Mouse (Mus musculus) ES-E14 (cell line): ENCODE results near the gene Zbtb8os. TPM values are rescaled to one million over a fixed set of nuclear protein-coding genes. Genes with fewer than 3 reads are reported as not detected.

Source experiments
- DNase-seq: peaks from one replicate; pipeline ENCODE4 v3.0.0-alpha.2; 2013; ENCODE audit warnings: low read depth, low spot score
- H3K27ac ChIP-seq: 2 replicates; pipeline ENCODE4 v1.5.1; 2012; ENCODE audit warnings: low read depth, mild to moderate bottlenecking, low read length, moderate library complexity, mixed read lengths; ENCODE audit not compliant: poor library complexity, insufficient read depth, severe bottlenecking
- H3K36me3 ChIP-seq: 2 replicates; pipeline ENCODE4 v1.6.1; 2012; ENCODE audit warnings: mild to moderate bottlenecking, low read length, moderate library complexity, mixed read lengths; ENCODE audit not compliant: control insufficient read depth, poor library complexity, insufficient read depth, severe bottlenecking
- H3K4me1 ChIP-seq, 2 experiments: fragments of 150-350 bp in 1 of 2; sonication (generic) in 1 of 2; 2 replicates each; pipeline ENCODE4 v1.6.1; 2012; ENCODE audit warnings: low read length in 2 of 2, mild to moderate bottlenecking in 1 of 2, mixed read lengths in 1 of 2; ENCODE audit not compliant: control insufficient read depth in 2 of 2, insufficient read depth in 2 of 2, poor library complexity in 1 of 2
- H3K4me3 ChIP-seq, 2 experiments: fragments of 150-350 bp in 1 of 2; sonication (generic) in 1 of 2; 2 replicates each; pipeline ENCODE4 v1.5.1; 2012; ENCODE audit warnings: low read length in 2 of 2, low read depth in 1 of 2, mild to moderate bottlenecking in 1 of 2, mixed read lengths in 1 of 2; ENCODE audit not compliant: insufficient read depth in 1 of 2, poor library complexity in 1 of 2, severe bottlenecking in 1 of 2
- H3K9ac ChIP-seq: 2 replicates; pipeline ENCODE4 v1.6.1; 2012; ENCODE audit warnings: low read depth, mild to moderate bottlenecking, low read length, mixed read lengths; ENCODE audit not compliant: poor library complexity, insufficient read depth, severe bottlenecking
- H3K9me3 ChIP-seq: fragments of 150-350 bp; sonication (generic); 2 replicates; pipeline ENCODE4 v1.6.1; 2012; ENCODE audit warnings: low read depth, mild to moderate bottlenecking, low read length; ENCODE audit not compliant: control insufficient read depth, insufficient read depth
- CHD2 ChIP-seq: IDR thresholded peaks from 2 replicates; pipeline ENCODE4 v1.6.1; 2014; ENCODE audit warnings: mild to moderate bottlenecking, low read depth, low read length, inconsistent platforms
- HCFC1 ChIP-seq: IDR thresholded peaks from 2 replicates; pipeline ENCODE4 v1.6.1; 2012; ENCODE audit warnings: low read length, inconsistent platforms, borderline replicate concordance; ENCODE audit not compliant: insufficient read depth
- MAFK ChIP-seq: IDR thresholded peaks from 2 replicates; pipeline ENCODE4 v1.6.1; 2014; ENCODE audit warnings: mild to moderate bottlenecking, low read depth, low read length, inconsistent platforms; ENCODE audit not compliant: insufficient read depth
- ZC3H11A ChIP-seq: IDR thresholded peaks from 2 replicates; pipeline ENCODE4 v1.6.1; 2012; ENCODE audit warnings: low read depth, mild to moderate bottlenecking, inconsistent platforms, low read length, borderline replicate concordance
- ZNF384 ChIP-seq: IDR thresholded peaks from 2 replicates; pipeline ENCODE4 v1.6.1; 2012; ENCODE audit warnings: low read depth, low read length, inconsistent platforms
- in situ Hi-C, 2 experiments: fragments of 600-800 bp; cut with MboI; formaldehyde crosslinking; loops; one replicate each; pipeline ENCODE4 v1.15.1; 2025; ENCODE audit warnings: low sequenced_read_pairs in 2 of 2, inconsistent platforms in 1 of 2; ENCODE audit not compliant: unreplicated experiment in 2 of 2
- total RNA-seq: library from RNA; depleted of rRNA; stranded (reverse); fragments of 300-350 nt; gene quantifications from 2 replicates; pipeline ENCODE4 v1.2.3, GENCODE M21; 2012; rRNA removed

Zbtb8os gene
- total RNA-seq: 41.4 and 59.9 TPM in 2 replicates

- H3K9me3 ChIP-seq: no peaks in the 10 kb centered on the region
- peak within 1 kb of the TSS; percentile 94 to 100 for H3K4me3 ChIP-seq
- DNase-seq: peak; percentile 97
- peaks cover 15% of the 10 kb centered on the region for H3K36me3 ChIP-seq
- TF ChIP-seq HCFC1: peak; percentile 61; the same call in 1 of the 2 replicates
- TF ChIP-seq ZNF384: no peak
- H3K9ac ChIP-seq: peak within 1 kb of the TSS; percentile 100
- H3K27ac ChIP-seq: peak within 1 kb of the TSS; percentile 99
- in situ Hi-C loops: no loop called here
- H3K4me1 ChIP-seq: peaks cover 2% of the 10 kb centered on the region in 2 experiments; a peak in 2 of 4 replicates
Measured at GRCm38 (mm10) chr4:129335216-129336074, at the start of gene Zbtb8os, which contains the start of gene Rbbp4. Gene Zbtb8os (plus strand): TSS chr4:129335695. Gene Rbbp4 (minus strand): TSS chr4:129335370.

GRCm38 (mm10) chr4:129286001-129286682, 49.4 kb upstream of the Zbtb8os start:
- H3K27ac ChIP-seq: no peak overlapping the region

GRCm38 (mm10) chr4:129286683-129287471, 48.6 kb upstream of the Zbtb8os start:
- peak overlapping the region; percentile 58; the same call in 1 of the 2 replicates for H3K9ac ChIP-seq
- no peak overlapping the region for H3K27ac ChIP-seq
- H3K4me3 ChIP-seq: peak overlapping the region; percentile 71 to 77
- H3K4me1 ChIP-seq: peaks cover 0 to 8% of the 10 kb centered on the region in 2 experiments; a peak in 2 of 4 replicates
- H3K36me3 ChIP-seq: no peaks in the 10 kb centered on the region
- no peaks in the 10 kb centered on the region for H3K9me3 ChIP-seq
- no peak for DNase-seq
- TF ChIP-seq ZNF384: no peak
- TF ChIP-seq CHD2: no peak
- TF ChIP-seq ZC3H11A: no peak
- no peak for TF ChIP-seq MAFK
- no peak for TF ChIP-seq HCFC1
- in situ Hi-C loops: no loop called here

More at GRCm38 (mm10) chr4:129286001-129286682, 49.4 kb upstream of the Zbtb8os start:
- Histone ChIP-seq H3K4me1 (peaks cover 0 to 8% of the 10 kb centered on the region in 2 experiments; a peak in 2 of 4 replicates), H3K9ac (no peak overlapping the region), H3K4me3 (no peak overlapping the region), H3K36me3 (no peaks in the 10 kb centered on the region), H3K9me3 (no peaks in the 10 kb centered on the region)
- in situ Hi-C loops: no loop called here
- DNase-seq: no peak
- no peak for TF ChIP-seq ZNF384
- no peak for TF ChIP-seq CHD2
- no peak for TF ChIP-seq HCFC1
- no peak for TF ChIP-seq ZC3H11A
- TF ChIP-seq MAFK: no peak

GRCm38 (mm10) chr4:129287472-129287981, 48.0 kb upstream of the Zbtb8os start, which contains the start of gene Sync:
Gene Sync (plus strand): TSS chr4:129287617.
- Histone ChIP-seq H3K9ac (peak within 1 kb of the TSS; percentile 58), H3K4me1 (peaks cover 0 to 8% of the 10 kb centered on the region in 2 experiments; a peak in 2 of 4 replicates), H3K9me3 (no peaks in the 10 kb centered on the region), H3K27ac (no peak within 1 kb of the TSS), H3K4me3 (peak within 1 kb of the TSS; percentile 71 to 77), H3K36me3 (no peaks in the 10 kb centered on the region)
- TF ChIP-seq ZC3H11A (no peak), MAFK (no peak), CHD2 (no peak), HCFC1 (no peak), ZNF384 (no peak)
- in situ Hi-C loops: no loop called here
- DNase-seq: no peak
